Mouse (Mus musculus) kidney, adult 11 months (tissue): ENCODE data around the gene Olfr110.
"Not testable (repeated sequence)": the region's sequence is repeated elsewhere in the genome, so short reads cannot be mapped to it uniquely, and the experiment has no call there.

Experiments used
- DNase-seq: peaks from one replicate; pipeline ENCODE4 v3.0.0; 2022

Gene Olfr110

DNA sequence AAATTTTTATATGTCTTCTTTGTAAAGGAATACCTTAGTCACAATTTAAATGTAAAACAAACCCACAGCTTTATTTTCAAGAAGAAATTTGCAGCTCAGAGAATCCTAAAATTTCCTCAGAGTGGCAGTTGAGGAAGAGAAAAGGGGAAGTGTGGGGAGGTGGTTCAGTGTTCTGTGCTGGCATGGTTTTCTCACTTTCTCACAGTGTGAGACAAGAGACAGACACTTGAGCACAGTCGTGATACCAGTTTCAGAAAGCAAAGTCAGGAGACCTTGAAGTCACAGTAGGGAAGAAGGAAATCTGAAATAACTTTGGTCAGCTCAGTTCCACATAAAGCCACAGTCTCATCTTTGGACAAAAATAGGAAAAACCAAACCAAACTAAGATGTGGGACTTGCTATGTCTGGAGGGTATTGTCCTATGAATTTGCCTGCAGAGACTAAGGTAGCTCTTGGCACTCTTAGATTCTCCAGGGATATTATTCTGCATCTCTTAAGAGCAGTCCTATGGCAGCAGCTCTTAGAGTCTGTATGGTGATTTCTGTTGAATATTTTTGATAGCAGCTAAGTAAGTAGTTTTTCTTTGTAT is at the start of gene Olfr110:
TSS of gene Olfr110 (plus strand) at position 539 of the 589 bp plus-strand sequence.
- no peak for DNase-seq

DNA sequence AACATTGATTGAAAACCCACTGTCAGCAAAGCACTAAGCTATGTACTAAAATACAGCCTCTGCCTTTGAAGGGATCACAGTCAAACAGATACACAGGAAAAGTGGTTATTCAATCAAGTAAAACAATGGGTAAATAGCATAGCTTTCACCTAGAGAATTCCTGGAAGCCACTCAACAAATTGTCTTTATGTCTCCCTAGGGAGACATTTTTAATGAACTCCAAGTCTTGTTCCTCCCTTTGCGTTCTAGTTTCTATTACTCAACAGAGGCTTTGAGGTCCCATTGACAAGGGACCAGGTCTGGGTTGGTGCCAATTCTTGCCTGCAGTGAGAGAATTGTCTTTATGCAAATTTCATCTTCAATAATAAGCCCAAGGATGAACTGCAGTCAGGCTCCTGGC is 47.1 kb upstream of the Olfr110 start, which contains the start of gene Olfr108:
TSS of gene Olfr108 (plus strand) at position 301 of the 400 bp plus-strand sequence.
- no peak for DNase-seq

DNA sequence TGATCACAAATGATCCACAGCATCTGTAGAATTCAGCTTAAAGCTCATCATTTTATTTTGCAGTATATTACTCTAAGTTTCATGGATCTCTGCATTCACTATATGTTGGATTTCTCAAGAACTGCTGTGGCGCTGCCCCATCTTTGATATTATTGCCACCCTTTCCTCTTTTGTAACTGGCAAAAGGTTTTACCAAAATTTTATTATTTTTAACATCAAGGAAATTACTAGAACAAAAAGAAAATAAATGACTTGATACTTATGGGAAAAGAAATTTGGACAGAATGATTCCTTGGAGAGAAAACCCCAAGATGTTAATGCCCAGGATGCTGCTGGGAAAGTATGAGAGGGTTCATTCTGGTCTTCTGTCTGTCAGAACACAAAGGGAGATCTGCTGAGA is 33.7 kb upstream of the Olfr110 start, which contains the start of gene Olfr109:
TSS of gene Olfr109 (plus strand) at position 301 of the 400 bp plus-strand sequence.
- DNase-seq: no peak

GRCm38 (mm10) chr17:37483452-37483851 is 8.8 kb upstream of the Olfr110 start, which contains the start of gene H2-M2:
Gene H2-M2, minus strand, starts transcription at chr17:37483552.
- no peak for DNase-seq

GRCm38 (mm10) chr17:37507730-37508129 is 15.5 kb downstream of the Olfr110 start, which contains the start of gene Olfr111:
Gene Olfr111, plus strand, starts transcription at chr17:37508030.
- DNase-seq: no peak

DNA sequence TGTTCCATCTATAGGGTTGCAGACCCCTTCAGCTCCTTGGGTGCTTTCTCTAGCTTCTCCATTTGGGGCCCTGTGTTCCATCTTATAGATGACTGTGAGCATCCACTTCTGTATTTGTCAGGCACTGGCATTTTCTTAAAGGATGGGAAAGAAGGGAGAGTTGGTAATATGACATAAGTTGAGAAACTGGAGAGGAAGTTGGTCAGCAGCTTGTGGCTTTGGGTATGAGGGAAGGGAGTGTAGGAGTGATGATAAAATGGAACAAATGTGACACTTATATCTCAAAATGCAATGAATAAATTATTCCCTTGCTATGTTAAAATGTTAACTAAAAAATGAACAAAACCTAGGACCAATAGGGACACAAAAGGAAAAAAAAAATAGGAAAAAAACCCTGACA is 32.3 kb downstream of the Olfr110 start:
- not testable (repeated sequence) for DNase-seq

GRCm38 (mm10) chr17:37525427-37525826 is 33.2 kb downstream of the Olfr110 start:
- DNase-seq: not testable (repeated sequence)

GRCm38 (mm10) chr17:37535173-37535572 is 42.9 kb downstream of the Olfr110 start:
- no peak for DNase-seq

DNA sequence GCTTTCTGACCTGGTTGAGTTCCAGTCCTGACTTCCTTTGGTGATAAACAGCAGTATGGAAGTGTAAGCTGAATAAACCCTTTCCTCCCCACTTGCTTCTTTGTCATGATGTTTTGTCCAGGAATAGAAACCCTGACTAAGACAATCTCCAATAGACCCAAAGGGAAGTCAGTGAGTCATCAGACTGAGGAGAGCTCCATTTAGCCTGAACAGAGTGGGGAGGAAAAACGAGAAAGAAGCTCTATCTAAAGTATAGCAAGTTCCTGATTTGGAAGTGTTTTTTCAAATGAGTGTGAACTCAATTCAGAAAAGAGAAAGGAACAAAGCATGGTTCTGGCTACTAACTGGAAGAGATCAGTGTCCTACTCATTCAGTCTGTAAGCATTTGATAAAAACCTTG is 46.1 kb downstream of the Olfr110 start:
- not testable (repeated sequence) for DNase-seq

- no peak for DNase-seq
Observed at GRCm38 (mm10) chr17:37541454-37542119, 49.3 kb downstream of the Olfr110 start.

DNA sequence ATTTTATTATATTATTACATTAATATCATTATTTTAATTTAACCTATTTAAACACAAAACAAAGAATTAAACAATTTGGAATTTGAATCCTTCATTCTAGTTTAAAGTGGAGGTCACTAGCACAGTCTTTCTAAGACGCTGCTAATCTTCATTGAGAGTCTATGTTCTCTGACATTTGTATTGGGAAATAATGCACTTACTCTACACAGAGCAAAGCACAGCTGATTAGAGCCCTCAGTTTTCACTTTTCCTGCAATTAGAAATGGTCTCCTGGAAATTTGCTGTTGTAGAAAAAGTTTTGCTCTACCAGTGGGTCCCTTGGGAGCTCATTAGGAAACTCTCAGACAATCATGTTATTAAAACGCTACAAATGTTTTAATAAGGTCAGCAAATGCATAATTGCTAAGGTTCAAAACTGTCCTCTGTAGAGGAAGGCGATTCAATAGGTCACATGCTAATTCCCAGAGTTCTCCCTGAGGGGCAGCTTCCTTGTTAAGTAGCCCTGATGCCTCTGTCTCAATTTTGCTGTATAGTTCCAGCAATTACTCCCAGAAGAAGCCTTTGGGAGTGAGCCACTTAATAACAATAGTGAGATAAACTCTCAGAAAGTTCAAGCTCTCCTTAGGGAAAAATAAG is 51.6 kb downstream of the Olfr110 start:
- DNase-seq: no peak
